Mouse (Mus musculus): ENCODE measurements around the gene Baiap2l2. TPM values are rescaled to one million over a fixed set of nuclear protein-coding genes. Genes with fewer than 3 reads are reported as not detected.
A peak's percentile ranks its signal among the peaks of the same experiment; 100 is the strongest.

Gene Baiap2l2
- 13.4 and 14.3 TPM in 2 replicates for polyA plus RNA-seq (2015; fragmentation: Nextera tagmentation; extraction: Ambion mirVana)

- Histone ChIP-seq H3K9me3 (replicated peaks) (no peaks in the 10 kb centered on the region), H3K36me3 (peaks cover 15% of the 10 kb centered on the region), H3K4me3 (replicated peaks) (no peak within 1 kb of the TSS; the same call in 1 of the 2 replicates), H3K27ac (peak within 1 kb of the TSS; percentile 87), H3K27me3 (no peaks in the 10 kb centered on the region), H3K4me2 (peak within 1 kb of the TSS; percentile 27), H3K9ac (no peak within 1 kb of the TSS), H3K4me1 (peaks cover 34% of the 10 kb centered on the region)
- ATAC-seq (replicated peaks; ENCODE audit: low FRiP score), result peak; percentile 84
- 51% methylated on average over 10 of the region's 10 CpGs for WGBS
Observed at GRCm38 (mm10) chr15:79285399-79285798, at the start of gene Baiap2l2. Gene Baiap2l2 (minus strand): TSS chr15:79285537.

DNA sequence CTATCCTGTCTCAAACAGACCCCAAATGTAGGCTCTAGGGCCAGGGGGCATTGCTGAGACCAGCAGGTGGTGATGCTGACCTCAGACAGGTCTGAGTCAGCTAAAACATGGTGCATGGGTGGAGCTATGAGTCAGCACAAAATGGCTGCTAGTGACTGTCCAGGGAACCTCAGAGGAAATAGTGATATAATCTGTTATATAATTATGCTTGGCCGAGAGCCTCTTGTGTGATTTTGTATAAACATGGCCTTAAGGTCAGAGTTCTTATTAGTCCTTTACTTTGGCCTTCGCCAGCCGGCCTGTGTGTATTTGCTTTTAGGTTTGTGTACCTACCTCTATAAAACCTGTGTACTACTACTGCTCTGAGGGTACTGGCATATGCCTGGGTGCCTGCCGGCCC is 48.1 kb upstream of the Baiap2l2 start:
- no peak overlapping the region for H3K9ac ChIP-seq
- 54% methylated on average over 4 of the region's 4 CpGs for WGBS
- H3K4me3 ChIP-seq (replicated peaks), result no peak overlapping the region
- peaks cover 5% of the 10 kb centered on the region; the same call in 1 of the 2 replicates for H3K4me1 ChIP-seq
- H3K27ac ChIP-seq, result no peak overlapping the region
- ATAC-seq (replicated peaks; ENCODE audit: low FRiP score), result no peak
- H3K9me3 ChIP-seq (replicated peaks), result no peaks in the 10 kb centered on the region
- no peaks in the 10 kb centered on the region for H3K27me3 ChIP-seq
- no peak overlapping the region for H3K4me2 ChIP-seq
- H3K36me3 ChIP-seq, result no peaks in the 10 kb centered on the region

DNA sequence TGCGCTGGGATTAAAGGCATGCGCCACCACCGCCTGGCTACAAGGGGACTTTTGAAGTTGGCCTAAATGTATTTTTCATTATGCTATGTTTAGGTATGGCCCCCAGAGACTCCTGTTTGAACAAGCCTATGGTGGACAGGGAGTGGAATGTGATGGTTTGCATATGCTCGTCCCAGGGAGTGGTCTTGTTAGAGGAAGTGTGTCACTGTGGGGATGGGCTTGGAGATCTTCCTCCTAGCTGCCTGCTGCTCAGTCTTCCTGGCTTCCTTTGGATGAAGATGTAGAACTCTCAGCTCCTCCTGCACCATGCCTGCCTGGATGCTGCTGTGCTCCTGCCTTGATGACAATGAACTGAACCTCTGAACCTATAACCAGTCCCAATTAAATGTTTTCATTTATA is 45.2 kb upstream of the Baiap2l2 start:
- 60% methylated on average over 4 of the region's 4 CpGs for WGBS

DNA sequence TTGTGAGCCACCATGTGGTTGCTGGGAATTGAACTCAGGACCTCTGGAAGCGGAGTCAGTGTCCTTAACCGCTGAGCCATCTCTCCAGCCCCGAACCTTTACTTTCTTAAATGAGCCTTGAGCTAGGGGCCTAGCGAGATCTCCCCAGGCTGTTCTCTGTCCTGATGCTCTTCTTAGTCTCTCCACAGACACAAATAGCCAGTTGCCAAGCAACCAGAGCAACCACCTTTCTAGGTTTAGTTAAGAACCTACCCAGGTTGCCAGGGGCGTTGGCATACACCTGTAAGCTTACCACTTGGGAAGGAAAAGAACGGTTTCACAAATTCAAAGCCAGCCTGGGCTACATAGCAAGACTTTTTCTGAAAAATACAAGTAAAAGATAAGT is 44.6 kb upstream of the Baiap2l2 start:
- Histone ChIP-seq H3K4me1 (peaks cover 32% of the 10 kb centered on the region), H3K9me3 (replicated peaks) (no peaks in the 10 kb centered on the region), H3K27me3 (no peaks in the 10 kb centered on the region), H3K27ac (0 out of 2 replicates have a peak overlapping the region, but pooled peaks have one; percentile 45), H3K36me3 (no peaks in the 10 kb centered on the region), H3K4me2 (no peak overlapping the region), H3K9ac (no peak overlapping the region), H3K4me3 (replicated peaks) (no peak overlapping the region)
- 89% methylated on average over 6 of the region's 6 CpGs for WGBS
- no peak for ATAC-seq (replicated peaks; ENCODE audit: low FRiP score)

More for the DNA sequence above, 45.2 kb upstream of the Baiap2l2 start:
- H3K27ac ChIP-seq, result 0 out of 2 replicates have a peak overlapping the region, but pooled peaks have one; percentile 49
- H3K4me3 ChIP-seq (replicated peaks), result no peak overlapping the region
- H3K9ac ChIP-seq, result no peak overlapping the region
- no peak overlapping the region for H3K4me2 ChIP-seq
- no peaks in the 10 kb centered on the region for H3K27me3 ChIP-seq
- no peaks in the 10 kb centered on the region for H3K36me3 ChIP-seq
- peaks cover 29% of the 10 kb centered on the region for H3K4me1 ChIP-seq
- no peak for ATAC-seq (replicated peaks; ENCODE audit: low FRiP score)
- no peaks in the 10 kb centered on the region for H3K9me3 ChIP-seq (replicated peaks)

GRCm38 (mm10) chr15:79329346-79329978 is 44.1 kb upstream of the Baiap2l2 start:
- Histone ChIP-seq H3K4me3 (replicated peaks) (no peak overlapping the region), H3K36me3 (no peaks in the 10 kb centered on the region), H3K9ac (no peak overlapping the region), H3K4me1 (peaks cover 37% of the 10 kb centered on the region), H3K27me3 (no peaks in the 10 kb centered on the region), H3K4me2 (no peak overlapping the region), H3K27ac (no peak overlapping the region), H3K9me3 (replicated peaks) (no peaks in the 10 kb centered on the region)
- ATAC-seq (replicated peaks; ENCODE audit: low FRiP score), result no peak
- WGBS, result 96% methylated on average over 6 of the region's 6 CpGs

DNA sequence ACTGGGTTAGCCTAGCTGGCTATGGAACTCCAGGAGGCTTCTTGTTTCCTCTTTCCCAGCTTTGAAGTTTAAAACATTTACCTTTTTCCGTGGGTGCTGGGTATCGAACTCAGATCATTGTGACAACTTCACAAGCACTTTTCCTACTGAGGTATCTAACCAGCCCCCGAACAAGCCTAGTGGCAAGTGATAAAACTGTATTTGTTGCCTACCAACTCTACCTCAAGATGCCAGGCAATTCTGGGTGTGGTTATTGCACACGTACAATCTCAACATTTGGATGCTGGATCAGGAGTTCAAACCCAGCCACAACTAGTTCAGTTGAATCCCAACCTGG is 43.6 kb upstream of the Baiap2l2 start:
- peaks cover 43% of the 10 kb centered on the region for H3K4me1 ChIP-seq
- H3K27ac ChIP-seq, result no peak overlapping the region

GRCm38 (mm10) chr15:79328058-79328938 is 43.0 kb upstream of the Baiap2l2 start, which contains the start of gene Pla2g6:
Gene Pla2g6 (minus strand): TSS chr15:79328390.
- Histone ChIP-seq H3K27me3 (no peaks in the 10 kb centered on the region), H3K9me3 (replicated peaks) (no peaks in the 10 kb centered on the region), H3K4me1 (peaks cover 49% of the 10 kb centered on the region), H3K36me3 (no peaks in the 10 kb centered on the region), H3K27ac (peak within 1 kb of the TSS; percentile 94), H3K9ac (peak within 1 kb of the TSS; percentile 62), H3K4me3 (replicated peaks) (peak within 1 kb of the TSS; percentile 61), H3K4me2 (peak within 1 kb of the TSS; percentile 88)
- WGBS, result 3% methylated on average over 46 of the region's 46 CpGs
- peak; percentile 95 for ATAC-seq (replicated peaks; ENCODE audit: low FRiP score)

More for the DNA sequence above, 43.6 kb upstream of the Baiap2l2 start:
- Histone ChIP-seq H3K4me3 (replicated peaks) (no peak overlapping the region), H3K9me3 (replicated peaks) (no peaks in the 10 kb centered on the region), H3K27me3 (no peaks in the 10 kb centered on the region), H3K9ac (no peak overlapping the region), H3K4me2 (peak overlapping the region; percentile 88), H3K36me3 (no peaks in the 10 kb centered on the region)
- 93% methylated on average over 4 of the region's 4 CpGs for WGBS
- no peak for ATAC-seq (replicated peaks; ENCODE audit: low FRiP score)

DNA sequence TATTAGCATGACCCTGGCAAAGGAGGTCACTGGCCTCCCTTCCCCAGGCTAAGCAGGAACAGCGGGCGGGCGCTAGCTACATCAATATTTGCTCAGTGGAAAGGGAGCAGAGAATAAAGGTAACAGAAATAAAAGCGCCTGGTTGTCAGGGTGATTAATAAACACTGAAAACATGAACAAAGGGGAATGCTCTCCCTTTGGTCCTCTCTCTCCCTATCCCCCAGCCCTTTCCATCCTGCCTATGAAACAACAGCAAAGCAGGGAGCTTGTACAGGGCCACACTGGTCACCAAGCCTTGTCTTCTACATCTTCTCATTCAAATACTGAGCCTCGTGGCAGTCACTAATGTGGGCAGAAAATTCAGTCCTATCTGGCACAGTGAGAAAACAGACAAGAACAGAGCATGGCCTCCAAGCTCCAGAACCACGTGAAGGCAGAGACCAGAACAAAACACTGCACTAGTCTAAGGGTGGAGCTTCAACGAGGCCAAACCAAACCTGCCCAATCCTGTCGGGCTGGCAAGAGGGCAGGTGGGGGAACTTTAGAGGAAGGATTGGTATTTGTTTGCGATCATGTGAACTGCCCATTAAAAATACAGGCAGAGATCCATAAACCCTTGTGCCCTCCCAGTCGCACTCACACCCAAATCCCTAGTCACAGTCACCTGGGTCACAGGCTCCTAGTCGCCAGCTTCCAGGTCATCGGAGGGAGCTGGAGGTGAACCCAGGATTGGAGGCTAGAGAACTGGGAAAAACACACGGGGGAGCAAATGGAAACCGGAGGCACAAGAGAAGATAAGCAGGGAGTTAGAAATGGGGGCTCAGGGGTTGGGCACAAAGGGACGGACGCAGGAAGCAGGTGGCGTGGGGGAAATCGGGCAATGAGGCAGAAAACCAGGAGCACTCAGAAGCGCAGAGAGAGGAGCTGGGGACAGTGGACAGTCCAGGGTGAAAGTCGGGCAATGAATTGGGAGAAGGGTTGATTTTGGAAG is 41.9 kb upstream of the Baiap2l2 start:
- Histone ChIP-seq H3K27ac (peak overlapping the region; percentile 94), H3K9ac (peak overlapping the region; percentile 62), H3K4me3 (replicated peaks) (peak overlapping the region; percentile 61), H3K36me3 (no peaks in the 10 kb centered on the region), H3K4me1 (peaks cover 57% of the 10 kb centered on the region), H3K4me2 (peak overlapping the region; percentile 88), H3K27me3 (no peaks in the 10 kb centered on the region), H3K9me3 (replicated peaks) (no peaks in the 10 kb centered on the region)
- 13% methylated on average over 20 of the region's 20 CpGs for WGBS
- peak; percentile 6; the same call in 1 of the 2 replicates for ATAC-seq (replicated peaks; ENCODE audit: low FRiP score)

GRCm38 (mm10) chr15:79326264-79326663 is 40.9 kb upstream of the Baiap2l2 start:
- H3K9ac ChIP-seq, result no peak overlapping the region
- H3K4me3 ChIP-seq (replicated peaks), result no peak overlapping the region
- H3K36me3 ChIP-seq, result no peaks in the 10 kb centered on the region
- H3K27me3 ChIP-seq, result no peaks in the 10 kb centered on the region
- H3K9me3 ChIP-seq (replicated peaks), result no peaks in the 10 kb centered on the region
- peaks cover 63% of the 10 kb centered on the region for H3K4me1 ChIP-seq
- 32% methylated on average over 4 of the region's 4 CpGs for WGBS
- peak overlapping the region; percentile 94; the same call in 1 of the 2 replicates for H3K27ac ChIP-seq
- no peak for ATAC-seq (replicated peaks; ENCODE audit: low FRiP score)
- H3K4me2 ChIP-seq, result peak overlapping the region; percentile 88

DNA sequence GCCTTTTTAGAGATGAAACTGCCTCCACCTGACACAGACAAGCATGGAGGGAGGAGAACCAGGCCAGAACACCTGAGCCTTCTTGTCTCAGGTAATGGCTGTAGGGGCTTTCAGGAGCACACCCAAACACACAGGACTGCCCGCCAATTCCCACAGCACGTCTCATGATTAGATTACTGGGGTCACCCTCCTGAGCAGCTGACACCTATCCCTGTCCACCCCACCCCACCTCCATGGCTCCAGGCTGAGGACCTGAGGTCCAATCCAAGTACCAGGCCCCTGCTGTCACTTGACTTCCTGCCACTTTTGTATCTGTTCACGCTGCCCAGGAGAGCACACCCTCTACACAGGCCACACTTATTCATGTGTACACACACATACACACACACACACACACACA is 40.4 kb upstream of the Baiap2l2 start:
- no peak overlapping the region for H3K9ac ChIP-seq
- ATAC-seq (replicated peaks; ENCODE audit: low FRiP score), result no peak
- H3K9me3 ChIP-seq (replicated peaks), result no peaks in the 10 kb centered on the region
- peaks cover 63% of the 10 kb centered on the region for H3K4me1 ChIP-seq
- WGBS, result 87% methylated on average over 3 of the region's 3 CpGs
- H3K27me3 ChIP-seq, result no peaks in the 10 kb centered on the region
- no peak overlapping the region for H3K27ac ChIP-seq
- H3K4me2 ChIP-seq, result no peak overlapping the region
- no peak overlapping the region for H3K4me3 ChIP-seq (replicated peaks)
- no peaks in the 10 kb centered on the region for H3K36me3 ChIP-seq

- Histone ChIP-seq H3K36me3 (no peaks in the 10 kb centered on the region), H3K4me1 (peaks cover 59% of the 10 kb centered on the region), H3K27ac (peak overlapping the region; percentile 77), H3K9ac (no peak overlapping the region), H3K27me3 (no peaks in the 10 kb centered on the region), H3K4me3 (replicated peaks) (no peak overlapping the region), H3K4me2 (no peak overlapping the region), H3K9me3 (replicated peaks) (no peaks in the 10 kb centered on the region)
- WGBS, result 93% methylated on average over 3 of the region's 3 CpGs
- ATAC-seq (replicated peaks; ENCODE audit: low FRiP score), result no peak
Observed at GRCm38 (mm10) chr15:79324373-79324772, 39.0 kb upstream of the Baiap2l2 start.
